Mouse (Mus musculus) stomach, postnatal 0 days (tissue): ENCODE data around the gene Abcd4. TPM values are rescaled to one million over a fixed set of nuclear protein-coding genes. Genes with fewer than 3 reads are reported as not detected.

Experiments used
- ATAC-seq: fragments of 200-750 bp; cut with Nextera tagmentation; 2 replicates; pipeline ENCODE4 v1.8.0; 2017; ENCODE audit not compliant: low FRiP score, low TSS enrichment
- DNase-seq: peaks from one replicate; pipeline ENCODE4 v3.0.0-alpha.2; 2016; ENCODE audit warnings: low spot score
- H3K27ac ChIP-seq: fragments of 300-500 bp; sonication (generic); replicated peaks from 2 replicates; pipeline ENCODE4 v1.5.1; 2014; ENCODE audit warnings: mild to moderate bottlenecking, control low read depth
- H3K27me3 ChIP-seq: fragments of 300-500 bp; sonication (generic); 2 replicates; pipeline ENCODE4 v1.6.1; 2014; ENCODE audit warnings: low read length; ENCODE audit not compliant: control insufficient read depth, insufficient read depth
- H3K36me3 ChIP-seq: fragments of 300-500 bp; sonication (generic); 2 replicates; pipeline ENCODE4 v1.6.1; 2014; ENCODE audit warnings: low read length, mixed read lengths; ENCODE audit not compliant: control insufficient read depth, insufficient read depth
- H3K4me1 ChIP-seq: fragments of 300-500 bp; sonication (generic); replicated peaks from 2 replicates; pipeline ENCODE4 v1.6.1; 2014; ENCODE audit warnings: antibody characterized with exemption; ENCODE audit not compliant: control insufficient read depth, insufficient read depth
- H3K4me2 ChIP-seq: fragments of 300-500 bp; sonication (generic); replicated peaks from 2 replicates; pipeline ENCODE4 v1.6.1; 2014; ENCODE audit warnings: low read depth, mild to moderate bottlenecking, control low read depth, moderate library complexity
- H3K4me3 ChIP-seq: fragments of 300-500 bp; sonication (generic); 2 replicates; pipeline ENCODE4 v1.5.1; 2014; ENCODE audit warnings: low read depth, low read length, control low read depth
- H3K9ac ChIP-seq: fragments of 300-500 bp; sonication (generic); 2 replicates; pipeline ENCODE4 v1.6.1; 2014; ENCODE audit warnings: mild to moderate bottlenecking, low read length, control low read depth, mixed read lengths
- H3K9me3 ChIP-seq: fragments of 300-500 bp; sonication (generic); 2 replicates; pipeline ENCODE4 v1.6.1; 2016; ENCODE audit warnings: low read length; ENCODE audit not compliant: control insufficient read depth
- CTCF ChIP-seq: IDR thresholded peaks from 2 replicates; pipeline ENCODE4 v1.5.1; 2016; ENCODE audit warnings: antibody characterized with exemption, low read depth, mild to moderate bottlenecking, moderate library complexity
- EP300 ChIP-seq: optimal IDR thresholded peaks from 2 replicates; pipeline ENCODE3; 2016; ENCODE audit warnings: antibody characterized with exemption
- WGBS: fragments of 180-500 bp; shearing (Covaris S2); extraction: QIAGEN DNeasy Blood & Tissue Kit; methylation state at CpG from one replicate; pipeline ENCODE4 v1.1.7; 2014; 5-methylcytosine and 5-hydroxymethylcytosine counted together
- polyA plus RNA-seq: library from polyadenylated mRNA; unstranded; fragments of >200 nt; fragmentation: Nextera tagmentation; extraction: Ambion mirVana; gene quantifications from 2 replicates; pipeline ENCODE4 v1.2.1, GENCODE M21; 2015

The Abcd4 gene
- polyA plus RNA-seq, 1 experiment from 2014 or later, result 6.0 TPM

DNA sequence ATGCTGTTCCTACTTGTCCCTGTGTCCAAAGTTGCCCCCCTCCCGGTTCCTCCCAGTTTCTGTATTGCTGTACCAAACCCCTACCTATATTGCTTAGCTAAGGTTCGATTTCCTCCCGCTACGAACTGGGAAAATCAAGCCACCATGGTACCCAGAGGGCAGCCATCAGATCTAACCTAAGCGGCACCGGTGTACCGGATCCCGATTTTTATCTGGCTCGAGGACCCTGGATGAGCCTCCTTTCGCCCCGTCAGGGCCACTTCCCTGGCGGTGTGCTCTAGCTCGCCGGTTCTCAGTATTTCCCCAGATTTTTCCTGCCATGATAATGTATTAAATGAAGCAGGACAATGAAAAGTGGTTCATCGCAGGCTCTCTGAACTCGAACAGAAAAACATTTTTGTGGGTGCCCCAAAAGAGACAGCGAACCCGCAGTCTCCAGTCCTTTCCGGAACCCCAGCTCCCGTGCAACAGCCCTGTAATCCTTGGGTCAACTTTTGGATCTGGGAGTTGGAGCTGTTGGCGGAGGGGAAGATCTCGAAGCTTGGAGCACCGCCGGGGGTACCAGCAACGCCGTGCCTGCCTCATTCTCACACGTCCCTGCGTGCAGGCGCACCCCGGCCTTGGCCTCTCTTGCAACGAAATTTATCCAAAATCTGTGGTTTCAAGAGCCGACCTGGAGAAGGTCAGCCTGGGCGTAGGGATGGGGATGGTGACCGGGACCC, 46.4 kb downstream of the Abcd4 start:
- TF ChIP-seq EP300 (no peak), CTCF (no peak)
- H3K36me3 ChIP-seq, result no peaks in the 10 kb centered on the region
- no peak overlapping the region for H3K4me3 ChIP-seq
- no peak overlapping the region for H3K9ac ChIP-seq
- no peak for ATAC-seq
- no peak for DNase-seq
- H3K27ac ChIP-seq, result no peak overlapping the region
- H3K27me3 ChIP-seq, result peaks cover 18% of the 10 kb centered on the region
- 5% methylated on average over 34 of the region's 34 CpGs for WGBS
- H3K4me2 ChIP-seq, result no peak overlapping the region
- no peaks in the 10 kb centered on the region for H3K9me3 ChIP-seq
- no peaks in the 10 kb centered on the region for H3K4me1 ChIP-seq

- no peak overlapping the region for H3K4me2 ChIP-seq
- 0 out of 2 replicates have a peak, but pooled peaks have one; percentile 38 for ATAC-seq
- no peak overlapping the region for H3K9ac ChIP-seq
- no peaks in the 10 kb centered on the region for H3K4me1 ChIP-seq
- DNase-seq, result no peak
- no peaks in the 10 kb centered on the region for H3K9me3 ChIP-seq
- no peak overlapping the region for H3K27ac ChIP-seq
- H3K4me3 ChIP-seq, result no peak overlapping the region
- H3K36me3 ChIP-seq, result no peaks in the 10 kb centered on the region
- peaks cover 18% of the 10 kb centered on the region for H3K27me3 ChIP-seq
- TF ChIP-seq CTCF (no peak), EP300 (no peak)
- 3% methylated on average over 37 of the region's 40 CpGs for WGBS
These were observed 47.1 kb downstream of the Abcd4 start for GRCm38 (mm10) chr12:84569976-84570693.

DNA sequence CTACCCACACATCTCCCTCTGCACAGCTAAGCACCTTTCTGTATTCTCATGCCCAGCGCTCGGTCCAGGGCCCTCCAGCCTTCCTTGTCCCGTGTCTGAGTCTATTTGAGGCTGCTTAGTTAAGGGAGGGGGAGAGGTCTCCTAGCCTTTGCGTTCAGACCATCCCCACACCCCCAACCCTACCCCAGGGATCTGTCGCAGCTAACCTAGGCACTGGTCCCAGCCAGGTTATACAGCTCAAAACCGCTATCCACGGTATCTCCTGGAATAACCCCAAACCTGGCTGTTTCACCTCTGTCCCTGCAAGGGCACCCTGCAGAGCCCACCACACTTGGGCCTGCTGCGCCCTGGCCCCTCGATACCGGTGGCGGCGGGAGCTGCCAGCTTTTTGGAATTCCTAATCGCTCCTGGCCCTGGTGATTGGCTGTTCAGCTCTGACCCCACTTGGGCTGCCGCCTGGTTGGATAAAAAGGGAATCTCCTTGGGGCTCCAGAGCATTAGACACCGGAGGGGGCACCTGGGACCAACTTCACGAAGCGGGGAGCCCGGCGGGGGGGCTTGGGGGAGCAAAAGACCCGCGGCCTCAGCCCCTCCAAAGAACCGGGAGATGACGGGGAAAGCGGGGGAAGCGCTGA, 47.8 kb downstream of the Abcd4 start, which contains the start of gene Vsx2:
TSS of gene Vsx2 (plus strand) at position 427 of the 635 bp plus-strand sequence.
- DNase-seq, result no peak
- H3K9ac ChIP-seq, result no peak within 1 kb of the TSS
- no peak within 1 kb of the TSS for H3K4me2 ChIP-seq
- ATAC-seq, result no peak
- no peaks in the 10 kb centered on the region for H3K36me3 ChIP-seq
- H3K9me3 ChIP-seq, result no peaks in the 10 kb centered on the region
- 4% methylated on average over 24 of the region's 25 CpGs for WGBS
- no peak within 1 kb of the TSS for H3K27ac ChIP-seq
- H3K4me3 ChIP-seq, result no peak within 1 kb of the TSS
- H3K27me3 ChIP-seq, result peaks cover 18% of the 10 kb centered on the region
- no peaks in the 10 kb centered on the region for H3K4me1 ChIP-seq
- TF ChIP-seq EP300 (no peak), CTCF (no peak)

GRCm38 (mm10) chr12:84567576-84567975, 49.6 kb downstream of the Abcd4 start:
- Histone ChIP-seq H3K4me3 (no peak overlapping the region), H3K27ac (no peak overlapping the region), H3K9ac (no peak overlapping the region), H3K9me3 (no peaks in the 10 kb centered on the region), H3K4me2 (no peak overlapping the region), H3K27me3 (peaks cover 12% of the 10 kb centered on the region), H3K36me3 (no peaks in the 10 kb centered on the region), H3K4me1 (no peaks in the 10 kb centered on the region)
- no peak for ATAC-seq
- TF ChIP-seq CTCF (no peak), EP300 (no peak)
- DNase-seq, result no peak
- 56% methylated on average over 6 of the region's 6 CpGs for WGBS

GRCm38 (mm10) chr12:84562558-84562957, 54.7 kb downstream of the Abcd4 start:
- Histone ChIP-seq H3K4me3 (no peak overlapping the region), H3K27ac (no peak overlapping the region), H3K4me1 (no peaks in the 10 kb centered on the region), H3K9ac (no peak overlapping the region), H3K4me2 (no peak overlapping the region), H3K9me3 (no peaks in the 10 kb centered on the region), H3K27me3 (no peaks in the 10 kb centered on the region), H3K36me3 (no peaks in the 10 kb centered on the region)
- no peak for DNase-seq
- peak; percentile 24 for TF ChIP-seq CTCF
- no peak for TF ChIP-seq EP300
- ATAC-seq, result no peak
- WGBS, result 49% methylated on average over 4 of the region's 4 CpGs

- Histone ChIP-seq H3K4me3 (no peak overlapping the region), H3K36me3 (no peaks in the 10 kb centered on the region), H3K4me1 (no peaks in the 10 kb centered on the region), H3K27ac (no peak overlapping the region), H3K4me2 (no peak overlapping the region), H3K9me3 (no peaks in the 10 kb centered on the region), H3K27me3 (no peaks in the 10 kb centered on the region), H3K9ac (no peak overlapping the region)
- ATAC-seq, result no peak
- 49% methylated on average over 8 of the region's 8 CpGs for WGBS
- TF ChIP-seq EP300 (no peak), CTCF (no peak)
- DNase-seq, result no peak
These were observed 62.0 kb downstream of the Abcd4 start for GRCm38 (mm10) chr12:84555218-84555617.

Other genes starting within 250 kb of the Abcd4 start
- 44.8 and 48.8 TPM in 2 replicates for gene Entpd5, start 208.4 kb downstream of the Abcd4 start, polyA plus RNA-seq
- gene Bbof1, start 208.3 kb downstream of the Abcd4 start, polyA plus RNA-seq, result 0.68 and 0.74 TPM in 2 replicates
- gene Rnf113a2, start 200.2 kb downstream of the Abcd4 start, polyA plus RNA-seq, result 21.6 and 22.0 TPM in 2 replicates
- gene Aldh6a1, start 166.4 kb downstream of the Abcd4 start, polyA plus RNA-seq, result 43.4 and 52.1 TPM in 2 replicates
- 8.5 and 8.7 TPM in 2 replicates for gene Lin52, start 166.0 kb downstream of the Abcd4 start, polyA plus RNA-seq
- not detected in 2 replicates for gene Vsx2, start 47.7 kb downstream of the Abcd4 start, polyA plus RNA-seq
- gene Vrtn, start 23.6 kb upstream of the Abcd4 start, polyA plus RNA-seq, result 0.02 TPM in 1 of 2 replicates, not detected in the other
- gene Syndig1l, start 81.4 kb upstream of the Abcd4 start, polyA plus RNA-seq, result 0.17 TPM in 1 of 2 replicates, not detected in the other
- gene Npc2, start 155.7 kb upstream of the Abcd4 start, polyA plus RNA-seq, result 49.0 and 49.4 TPM in 2 replicates
- gene Isca2, start 155.8 kb upstream of the Abcd4 start, polyA plus RNA-seq, result 73.0 and 75.2 TPM in 2 replicates